Mouse (Mus musculus): ENCODE measurements around the gene Upk1b. TPM values are rescaled to one million over a fixed set of nuclear protein-coding genes. Genes with fewer than 3 reads are reported as not detected.

Gene Upk1b
- polyA plus RNA-seq, 1 experiment from 2014 or later = 30.6 TPM

DNA sequence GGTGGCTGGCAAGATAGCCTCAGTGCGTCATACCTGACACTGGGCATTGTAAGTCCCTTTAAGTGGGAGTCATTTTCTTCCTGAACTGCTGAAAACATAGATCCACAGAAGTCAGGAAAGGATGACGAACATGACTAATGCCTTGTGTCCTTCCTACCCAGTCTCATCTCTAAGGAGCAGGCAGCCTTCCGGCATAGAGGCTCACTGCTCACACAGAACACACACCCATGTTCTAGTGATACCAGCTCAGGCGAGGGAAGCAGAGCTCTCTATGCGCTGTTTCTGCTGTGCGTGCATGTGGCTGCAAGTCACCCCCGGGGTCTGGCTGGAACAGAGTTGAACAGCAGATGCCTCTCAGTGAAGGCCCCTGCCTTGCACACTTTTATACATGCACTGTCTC is 14.8 kb downstream of the Upk1b start:
- Histone ChIP-seq H3K36me3 (ENCODE audit: control insufficient read depth, insufficient read depth, low read length) (no peaks in the 10 kb centered on the region), H3K4me3 (ENCODE audit: low read depth, low read length) (no peak overlapping the region), H3K9me3 (replicated peaks; ENCODE audit: control insufficient read depth, low read length) (no peaks in the 10 kb centered on the region), H3K27me3 (ENCODE audit: control insufficient read depth, insufficient read depth, low read length) (no peaks in the 10 kb centered on the region), H3K9ac (ENCODE audit: low read depth, low read length) (no peak overlapping the region), H3K4me1 (ENCODE audit: control insufficient read depth, insufficient read depth, low read length) (0 out of 2 replicates have a peak, but pooled peaks cover 4% of the 10 kb centered on the region), H3K4me2 (no peak overlapping the region), H3K27ac (ENCODE audit: low read depth, low read length) (no peak overlapping the region)
- ATAC-seq (replicated peaks; ENCODE audit: insufficient number of reproducible peaks, low FRiP score, low TSS enrichment) = no peak
- 64% methylated on average over 7 of the region's 7 CpGs for WGBS (ENCODE audit: insufficient replicate concordance)

DNA sequence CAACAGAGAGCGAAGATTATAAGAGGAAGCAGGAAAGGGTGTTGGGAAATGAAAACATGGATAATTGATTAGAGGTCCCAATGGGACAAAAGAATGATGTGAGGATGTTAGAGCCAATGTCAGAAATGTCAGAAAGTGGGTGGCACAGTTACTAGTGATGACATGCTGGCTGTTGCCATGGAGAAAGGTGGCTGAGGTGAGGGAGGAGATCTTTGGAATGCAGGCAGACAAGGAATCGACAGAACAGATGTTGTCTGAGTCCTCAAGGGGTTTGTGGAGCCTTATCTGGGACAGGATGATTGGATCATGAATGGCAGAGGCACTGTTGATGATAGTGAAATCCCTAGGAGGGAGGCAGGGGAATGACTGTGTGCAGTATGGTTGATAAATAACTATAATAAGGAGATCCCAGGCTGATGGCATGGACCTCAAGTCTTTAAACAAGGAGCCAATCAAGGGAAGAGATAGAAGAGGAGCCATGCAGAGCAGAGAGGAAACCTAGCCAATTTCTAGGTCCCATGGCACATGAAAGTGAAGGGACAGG is 17.5 kb downstream of the Upk1b start:
- 38% methylated on average over 2 of the region's 2 CpGs for WGBS (ENCODE audit: insufficient replicate concordance)
- 0 out of 2 replicates have a peak, but pooled peaks cover 4% of the 10 kb centered on the region for H3K4me1 ChIP-seq (ENCODE audit: control insufficient read depth, insufficient read depth, low read length)
- H3K36me3 ChIP-seq (ENCODE audit: control insufficient read depth, insufficient read depth, low read length) = no peaks in the 10 kb centered on the region
- H3K9me3 ChIP-seq (replicated peaks; ENCODE audit: control insufficient read depth, low read length) = no peaks in the 10 kb centered on the region
- no peak overlapping the region for H3K4me3 ChIP-seq (ENCODE audit: low read depth, low read length)
- no peak overlapping the region for H3K9ac ChIP-seq (ENCODE audit: low read depth, low read length)
- H3K4me2 ChIP-seq = no peak overlapping the region
- no peaks in the 10 kb centered on the region for H3K27me3 ChIP-seq (ENCODE audit: control insufficient read depth, insufficient read depth, low read length)
- ATAC-seq (replicated peaks; ENCODE audit: insufficient number of reproducible peaks, low FRiP score, low TSS enrichment) = no peak
- no peak overlapping the region for H3K27ac ChIP-seq (ENCODE audit: low read depth, low read length)

DNA sequence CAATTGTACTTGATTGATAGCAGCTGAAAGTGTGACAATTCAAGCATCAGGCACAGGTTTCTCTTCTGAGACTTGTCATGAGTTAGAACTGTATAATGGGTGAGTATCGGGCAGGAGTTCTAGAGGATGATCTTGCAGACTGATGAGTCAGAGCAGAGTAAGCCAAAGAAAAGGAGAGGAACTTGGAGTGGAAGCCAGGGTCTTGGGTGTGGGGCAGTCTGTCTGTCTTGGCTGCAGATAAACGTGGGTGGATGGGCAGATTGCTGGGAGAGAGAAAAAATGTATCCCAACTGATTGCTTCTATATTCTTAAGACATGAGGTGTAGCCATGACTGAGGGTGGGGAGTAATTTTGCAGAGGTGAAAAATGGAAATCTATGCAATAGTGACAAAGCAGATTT is 18.2 kb downstream of the Upk1b start:
- H3K4me3 ChIP-seq (ENCODE audit: low read depth, low read length) = no peak overlapping the region
- WGBS (ENCODE audit: insufficient replicate concordance) = 55% methylated on average over 2 of the region's 2 CpGs
- H3K27me3 ChIP-seq (ENCODE audit: control insufficient read depth, insufficient read depth, low read length) = no peaks in the 10 kb centered on the region
- H3K36me3 ChIP-seq (ENCODE audit: control insufficient read depth, insufficient read depth, low read length) = no peaks in the 10 kb centered on the region
- ATAC-seq (replicated peaks; ENCODE audit: insufficient number of reproducible peaks, low FRiP score, low TSS enrichment) = no peak
- H3K9me3 ChIP-seq (replicated peaks; ENCODE audit: control insufficient read depth, low read length) = no peaks in the 10 kb centered on the region
- H3K9ac ChIP-seq (ENCODE audit: low read depth, low read length) = no peak overlapping the region
- H3K27ac ChIP-seq (ENCODE audit: low read depth, low read length) = no peak overlapping the region
- 0 out of 2 replicates have a peak, but pooled peaks cover 4% of the 10 kb centered on the region for H3K4me1 ChIP-seq (ENCODE audit: control insufficient read depth, insufficient read depth, low read length)
- H3K4me2 ChIP-seq = no peak overlapping the region

DNA sequence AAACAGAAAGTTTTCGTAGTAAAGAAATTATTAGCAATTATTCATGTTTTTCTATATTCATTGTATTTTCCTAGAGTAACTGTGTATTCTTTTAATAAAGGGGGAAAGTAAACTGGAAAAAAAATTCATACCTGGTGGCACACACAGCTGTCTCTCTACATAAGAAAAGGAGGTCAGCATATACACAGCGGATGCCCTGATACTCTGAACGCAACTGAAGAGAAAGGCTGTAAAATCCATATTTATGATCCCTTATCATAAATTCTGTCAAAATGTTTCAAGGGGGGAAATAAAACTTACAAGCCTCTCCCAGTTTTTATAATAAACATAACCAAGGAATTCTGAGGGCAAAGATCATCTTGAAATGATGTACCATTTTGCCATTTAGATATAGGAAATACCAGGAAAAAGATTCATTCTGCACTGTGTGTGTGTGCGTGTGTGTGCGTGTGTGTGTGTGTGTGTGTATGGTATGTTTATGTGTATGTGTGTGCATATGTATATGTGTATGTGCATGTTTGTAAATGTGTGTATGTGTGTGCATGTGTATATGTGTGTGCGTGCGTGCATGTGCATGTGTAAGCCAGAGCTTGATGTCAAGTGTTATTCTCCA is 19.1 kb downstream of the Upk1b start:
- H3K27ac ChIP-seq (ENCODE audit: low read depth, low read length) = no peak overlapping the region
- ATAC-seq (replicated peaks; ENCODE audit: insufficient number of reproducible peaks, low FRiP score, low TSS enrichment) = no peak
- H3K9ac ChIP-seq (ENCODE audit: low read depth, low read length) = no peak overlapping the region
- no peaks in the 10 kb centered on the region for H3K27me3 ChIP-seq (ENCODE audit: control insufficient read depth, insufficient read depth, low read length)
- no peaks in the 10 kb centered on the region for H3K9me3 ChIP-seq (replicated peaks; ENCODE audit: control insufficient read depth, low read length)
- WGBS (ENCODE audit: insufficient replicate concordance) = 90% methylated on average over 7 of the region's 7 CpGs
- no peaks in the 10 kb centered on the region for H3K36me3 ChIP-seq (ENCODE audit: control insufficient read depth, insufficient read depth, low read length)
- H3K4me1 ChIP-seq (ENCODE audit: control insufficient read depth, insufficient read depth, low read length) = 0 out of 2 replicates have a peak, but pooled peaks cover 4% of the 10 kb centered on the region
- H3K4me3 ChIP-seq (ENCODE audit: low read depth, low read length) = no peak overlapping the region
- no peak overlapping the region for H3K4me2 ChIP-seq

DNA sequence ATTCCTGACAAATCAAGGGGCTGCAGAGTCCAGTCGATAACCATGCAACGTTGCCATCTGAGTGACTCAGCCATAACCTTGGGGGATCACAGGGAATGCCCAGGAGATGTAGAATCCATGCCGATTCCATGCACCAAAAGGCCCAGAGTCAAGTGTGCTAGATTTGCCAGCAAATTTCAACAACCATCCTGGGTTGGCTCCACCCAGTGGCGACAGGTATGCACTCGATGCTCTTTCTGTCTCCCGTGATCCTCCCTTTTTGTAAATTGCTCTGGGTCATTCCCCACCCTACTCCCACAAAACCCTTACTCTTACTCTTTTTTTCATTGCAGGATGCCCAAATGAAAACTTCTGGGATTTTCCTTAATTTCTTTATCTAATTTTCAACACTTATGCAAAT is 23.8 kb downstream of the Upk1b start:
- Histone ChIP-seq H3K9me3 (replicated peaks; ENCODE audit: control insufficient read depth, low read length) (no peaks in the 10 kb centered on the region), H3K27ac (ENCODE audit: low read depth, low read length) (no peak overlapping the region), H3K27me3 (ENCODE audit: control insufficient read depth, insufficient read depth, low read length) (no peaks in the 10 kb centered on the region), H3K4me3 (ENCODE audit: low read depth, low read length) (no peak overlapping the region), H3K9ac (ENCODE audit: low read depth, low read length) (no peak overlapping the region), H3K4me1 (ENCODE audit: control insufficient read depth, insufficient read depth, low read length) (no peaks in the 10 kb centered on the region), H3K36me3 (ENCODE audit: control insufficient read depth, insufficient read depth, low read length) (no peaks in the 10 kb centered on the region), H3K4me2 (no peak overlapping the region)
- no peak for ATAC-seq (replicated peaks; ENCODE audit: insufficient number of reproducible peaks, low FRiP score, low TSS enrichment)
- WGBS (ENCODE audit: insufficient replicate concordance) = 53% methylated on average over 6 of the region's 6 CpGs

DNA sequence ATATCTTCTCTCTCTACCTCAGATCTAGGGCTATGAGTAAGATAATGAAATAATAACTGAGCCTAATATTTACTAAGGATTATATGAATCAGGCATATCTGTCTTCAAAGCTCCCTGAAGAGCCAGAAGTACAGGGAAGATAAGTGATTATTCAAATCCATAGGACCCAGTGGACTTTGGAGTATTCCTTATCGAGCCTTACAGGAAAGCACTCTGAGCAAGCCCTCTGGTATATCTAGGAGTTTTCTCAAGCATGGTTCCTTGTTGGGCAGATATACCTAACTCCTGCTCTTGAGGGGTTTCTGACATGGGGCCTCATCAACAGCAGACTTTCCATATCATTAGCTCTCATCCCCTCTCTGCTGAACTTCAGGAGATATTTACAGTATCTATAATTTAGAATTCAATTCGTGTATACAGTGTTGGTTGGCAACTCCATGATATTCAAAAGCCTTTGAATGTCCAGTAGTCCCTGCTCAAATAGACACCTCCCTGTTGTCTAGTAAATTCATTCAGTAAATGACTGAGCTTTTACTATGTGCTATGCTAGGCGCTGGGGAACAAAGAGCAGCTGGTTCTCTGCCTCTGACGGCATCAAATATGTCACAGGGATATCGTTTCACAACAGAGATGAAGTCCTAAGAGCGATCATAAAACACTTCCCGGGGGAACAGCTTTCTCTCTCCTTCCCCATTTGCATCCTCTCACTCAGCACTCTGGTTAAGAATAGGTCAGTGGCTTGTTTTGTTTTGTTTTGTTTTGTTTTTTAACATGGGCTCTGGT is 25.0 kb downstream of the Upk1b start:
- no peak overlapping the region for H3K27ac ChIP-seq (ENCODE audit: low read depth, low read length)
- 75% methylated on average over 7 of the region's 7 CpGs for WGBS (ENCODE audit: insufficient replicate concordance)
- H3K27me3 ChIP-seq (ENCODE audit: control insufficient read depth, insufficient read depth, low read length) = no peaks in the 10 kb centered on the region
- no peaks in the 10 kb centered on the region for H3K36me3 ChIP-seq (ENCODE audit: control insufficient read depth, insufficient read depth, low read length)
- H3K9ac ChIP-seq (ENCODE audit: low read depth, low read length) = no peak overlapping the region
- no peak for ATAC-seq (replicated peaks; ENCODE audit: insufficient number of reproducible peaks, low FRiP score, low TSS enrichment)
- H3K9me3 ChIP-seq (replicated peaks; ENCODE audit: control insufficient read depth, low read length) = no peaks in the 10 kb centered on the region
- H3K4me2 ChIP-seq = no peak overlapping the region
- H3K4me1 ChIP-seq (ENCODE audit: control insufficient read depth, insufficient read depth, low read length) = no peaks in the 10 kb centered on the region
- H3K4me3 ChIP-seq (ENCODE audit: low read depth, low read length) = no peak overlapping the region

DNA sequence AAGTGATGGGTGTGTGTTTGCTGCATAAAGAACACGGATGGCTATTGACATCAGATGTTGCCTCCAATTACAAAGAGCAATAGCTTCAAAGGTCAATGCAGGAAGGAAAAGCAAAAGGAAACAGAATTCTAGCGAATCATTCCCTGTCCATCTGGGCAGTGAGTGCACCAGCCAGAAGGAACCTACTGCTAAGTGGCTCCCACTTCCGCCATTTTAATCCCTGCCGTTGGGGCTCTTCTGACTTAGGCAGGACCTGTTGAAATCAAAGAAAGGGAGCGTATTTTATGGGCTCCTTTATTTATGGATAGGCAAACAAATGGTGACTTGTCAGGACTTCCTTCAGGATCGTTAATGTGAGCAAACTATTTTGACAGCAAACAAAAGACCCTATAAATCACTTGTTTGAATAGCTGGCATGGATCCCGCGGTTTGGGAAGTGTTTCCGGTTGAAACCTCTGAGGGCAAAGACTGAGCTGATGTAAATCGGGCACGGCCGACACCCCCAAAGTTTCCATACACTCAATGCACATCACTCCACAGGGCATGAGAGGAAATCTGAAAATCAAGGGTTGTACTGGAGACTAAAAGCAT is 27.1 kb downstream of the Upk1b start:
- Histone ChIP-seq H3K9ac (ENCODE audit: low read depth, low read length) (no peak overlapping the region), H3K27me3 (ENCODE audit: control insufficient read depth, insufficient read depth, low read length) (no peaks in the 10 kb centered on the region), H3K36me3 (ENCODE audit: control insufficient read depth, insufficient read depth, low read length) (no peaks in the 10 kb centered on the region), H3K9me3 (replicated peaks; ENCODE audit: control insufficient read depth, low read length) (no peaks in the 10 kb centered on the region), H3K27ac (ENCODE audit: low read depth, low read length) (no peak overlapping the region), H3K4me3 (ENCODE audit: low read depth, low read length) (no peak overlapping the region), H3K4me2 (no peak overlapping the region), H3K4me1 (ENCODE audit: control insufficient read depth, insufficient read depth, low read length) (no peaks in the 10 kb centered on the region)
- no peak for ATAC-seq (replicated peaks; ENCODE audit: insufficient number of reproducible peaks, low FRiP score, low TSS enrichment)
- 68% methylated on average over 12 of the region's 12 CpGs for WGBS (ENCODE audit: insufficient replicate concordance)

DNA sequence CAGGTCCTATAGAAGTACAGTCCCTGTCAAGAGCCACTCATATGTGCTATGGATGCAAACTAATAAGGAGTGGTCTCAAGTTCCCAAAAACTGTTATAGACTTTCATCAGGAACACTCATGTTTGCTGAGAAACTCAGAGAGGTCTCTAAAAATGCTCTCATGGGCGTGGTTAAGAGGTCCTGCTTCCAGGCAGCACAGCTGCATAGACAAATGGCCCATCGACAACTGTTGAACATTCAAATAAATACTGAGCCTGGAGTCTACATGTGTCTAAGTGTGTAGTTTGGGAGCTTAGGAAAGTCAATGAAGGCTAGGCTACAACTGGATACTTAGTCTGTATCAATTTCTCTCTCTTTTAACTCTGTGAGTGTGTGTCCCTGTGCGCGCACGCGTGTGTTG is 29.0 kb downstream of the Upk1b start:
- 92% methylated on average over 6 of the region's 6 CpGs for WGBS (ENCODE audit: insufficient replicate concordance)
- H3K4me3 ChIP-seq (ENCODE audit: low read depth, low read length) = no peak overlapping the region
- H3K36me3 ChIP-seq (ENCODE audit: control insufficient read depth, insufficient read depth, low read length) = no peaks in the 10 kb centered on the region
- no peak for ATAC-seq (replicated peaks; ENCODE audit: insufficient number of reproducible peaks, low FRiP score, low TSS enrichment)
- H3K9ac ChIP-seq (ENCODE audit: low read depth, low read length) = no peak overlapping the region
- H3K27ac ChIP-seq (ENCODE audit: low read depth, low read length) = no peak overlapping the region
- H3K4me2 ChIP-seq = no peak overlapping the region
- no peaks in the 10 kb centered on the region for H3K4me1 ChIP-seq (ENCODE audit: control insufficient read depth, insufficient read depth, low read length)
- H3K27me3 ChIP-seq (ENCODE audit: control insufficient read depth, insufficient read depth, low read length) = no peaks in the 10 kb centered on the region
- no peaks in the 10 kb centered on the region for H3K9me3 ChIP-seq (replicated peaks; ENCODE audit: control insufficient read depth, low read length)
